Mouse (Mus musculus): ENCODE measurements around the gene Dleu7. TPM values are rescaled to one million over a fixed set of nuclear protein-coding genes. Genes with fewer than 3 reads are reported as not detected.

The Dleu7 gene
- polyA plus RNA-seq, 1 experiment from 2014 or later = 1.4 TPM

- Histone ChIP-seq H3K27me3 (replicated peaks; ENCODE audit: control insufficient read depth, insufficient read depth, low read length) (no peaks in the 10 kb centered on the region), H3K36me3 (ENCODE audit: control insufficient read depth, insufficient read depth, low read length) (no peaks in the 10 kb centered on the region), H3K27ac (ENCODE audit: low read depth) (no peak overlapping the region), H3K9me3 (ENCODE audit: control insufficient read depth, low read length) (no peaks in the 10 kb centered on the region), H3K4me1 (replicated peaks; ENCODE audit: control insufficient read depth, insufficient read depth, low read length) (no peaks in the 10 kb centered on the region), H3K4me3 (ENCODE audit: low read depth, low read length) (no peak overlapping the region), H3K4me2 (ENCODE audit: low read length) (no peak overlapping the region), H3K9ac (ENCODE audit: low read length) (no peak overlapping the region)
- ATAC-seq (replicated peaks; ENCODE audit: low FRiP score, low TSS enrichment, low read depth) = no peak
- DNase-seq (ENCODE audit: low spot score) = no peak
- WGBS = 69% methylated on average over 3 of the region's 3 CpGs
Observed at GRCm38 (mm10) chr14:62300031-62300430, 7.2 kb upstream of the Dleu7 start.

- ATAC-seq (replicated peaks; ENCODE audit: low FRiP score, low TSS enrichment, low read depth) = no peak
- H3K27me3 ChIP-seq (replicated peaks; ENCODE audit: control insufficient read depth, insufficient read depth, low read length) = no peaks in the 10 kb centered on the region
- no peak overlapping the region for H3K4me3 ChIP-seq (ENCODE audit: low read depth, low read length)
- 87% methylated on average over 1 of the region's 1 CpGs for WGBS
- no peaks in the 10 kb centered on the region for H3K4me1 ChIP-seq (replicated peaks; ENCODE audit: control insufficient read depth, insufficient read depth, low read length)
- no peak overlapping the region for H3K4me2 ChIP-seq (ENCODE audit: low read length)
- no peak for DNase-seq (ENCODE audit: low spot score)
- no peaks in the 10 kb centered on the region for H3K9me3 ChIP-seq (ENCODE audit: control insufficient read depth, low read length)
- H3K36me3 ChIP-seq (ENCODE audit: control insufficient read depth, insufficient read depth, low read length) = no peaks in the 10 kb centered on the region
- H3K9ac ChIP-seq (ENCODE audit: low read length) = no peak overlapping the region
- H3K27ac ChIP-seq (ENCODE audit: low read depth) = no peak overlapping the region
Observed at GRCm38 (mm10) chr14:62298808-62299207, 6.0 kb upstream of the Dleu7 start.

GRCm38 (mm10) chr14:62292166-62292487 lies 720 bp downstream of the Dleu7 start:
- H3K9ac ChIP-seq (ENCODE audit: low read length) = no peak overlapping the region
- ATAC-seq (replicated peaks; ENCODE audit: low FRiP score, low TSS enrichment, low read depth) = 0 out of 2 replicates have a peak, but pooled peaks have one; percentile 40
- 26% methylated on average over 7 of the region's 7 CpGs for whole genome bisulfite sequencing

GRCm38 (mm10) chr14:62291406-62291987 lies 1.4 kb downstream of the Dleu7 start:
- no peak overlapping the region for H3K27ac ChIP-seq (ENCODE audit: low read depth)
- WGBS = 98% methylated on average over 1 of the region's 1 CpGs
- H3K36me3 ChIP-seq (ENCODE audit: control insufficient read depth, insufficient read depth, low read length) = no peaks in the 10 kb centered on the region
- no peak overlapping the region for H3K9ac ChIP-seq (ENCODE audit: low read length)
- H3K4me2 ChIP-seq (ENCODE audit: low read length) = no peak overlapping the region
- H3K27me3 ChIP-seq (replicated peaks; ENCODE audit: control insufficient read depth, insufficient read depth, low read length) = no peaks in the 10 kb centered on the region
- peaks cover 8% of the 10 kb centered on the region for H3K4me1 ChIP-seq (replicated peaks; ENCODE audit: control insufficient read depth, insufficient read depth, low read length)
- no peak for ATAC-seq (replicated peaks; ENCODE audit: low FRiP score, low TSS enrichment, low read depth)
- no peak for DNase-seq (ENCODE audit: low spot score)
- no peak overlapping the region for H3K4me3 ChIP-seq (ENCODE audit: low read depth, low read length)
- no peaks in the 10 kb centered on the region for H3K9me3 ChIP-seq (ENCODE audit: control insufficient read depth, low read length)

More at GRCm38 (mm10) chr14:62292166-62292487, 720 bp downstream of the Dleu7 start:
- no peak for DNase-seq (ENCODE audit: low spot score)
- peak overlapping the region; percentile 47 for H3K4me3 ChIP-seq (ENCODE audit: low read depth, low read length)
- no peak overlapping the region for H3K27ac ChIP-seq (ENCODE audit: low read depth)
- no peaks in the 10 kb centered on the region for H3K9me3 ChIP-seq (ENCODE audit: control insufficient read depth, low read length)
- H3K4me2 ChIP-seq (ENCODE audit: low read length) = peak overlapping the region; percentile 100
- no peaks in the 10 kb centered on the region for H3K27me3 ChIP-seq (replicated peaks; ENCODE audit: control insufficient read depth, insufficient read depth, low read length)
- no peaks in the 10 kb centered on the region for H3K36me3 ChIP-seq (ENCODE audit: control insufficient read depth, insufficient read depth, low read length)
- peaks cover 8% of the 10 kb centered on the region for H3K4me1 ChIP-seq (replicated peaks; ENCODE audit: control insufficient read depth, insufficient read depth, low read length)

- WGBS = 89% methylated on average over 3 of the region's 3 CpGs
Observed at GRCm38 (mm10) chr14:62288731-62289130, 4.1 kb downstream of the Dleu7 start.

GRCm38 (mm10) chr14:62282974-62283373 lies 9.9 kb downstream of the Dleu7 start:
- H3K4me1 ChIP-seq (replicated peaks; ENCODE audit: control insufficient read depth, insufficient read depth, low read length) = no peaks in the 10 kb centered on the region; the same call in 1 of the 2 replicates
- WGBS = 84% methylated on average over 2 of the region's 2 CpGs
- H3K9me3 ChIP-seq (ENCODE audit: control insufficient read depth, low read length) = no peaks in the 10 kb centered on the region
- H3K27me3 ChIP-seq (replicated peaks; ENCODE audit: control insufficient read depth, insufficient read depth, low read length) = no peaks in the 10 kb centered on the region
- no peak for DNase-seq (ENCODE audit: low spot score)
- no peak overlapping the region for H3K27ac ChIP-seq (ENCODE audit: low read depth)
- no peaks in the 10 kb centered on the region for H3K36me3 ChIP-seq (ENCODE audit: control insufficient read depth, insufficient read depth, low read length)
- no peak overlapping the region for H3K9ac ChIP-seq (ENCODE audit: low read length)
- H3K4me2 ChIP-seq (ENCODE audit: low read length) = no peak overlapping the region
- no peak overlapping the region for H3K4me3 ChIP-seq (ENCODE audit: low read depth, low read length)
- ATAC-seq (replicated peaks; ENCODE audit: low FRiP score, low TSS enrichment, low read depth) = no peak

More at GRCm38 (mm10) chr14:62288731-62289130, 4.1 kb downstream of the Dleu7 start:
- H3K27me3 ChIP-seq (replicated peaks; ENCODE audit: control insufficient read depth, insufficient read depth, low read length) = no peaks in the 10 kb centered on the region
- no peaks in the 10 kb centered on the region for H3K9me3 ChIP-seq (ENCODE audit: control insufficient read depth, low read length)
- H3K4me2 ChIP-seq (ENCODE audit: low read length) = no peak overlapping the region
- H3K36me3 ChIP-seq (ENCODE audit: control insufficient read depth, insufficient read depth, low read length) = no peaks in the 10 kb centered on the region
- H3K4me3 ChIP-seq (ENCODE audit: low read depth, low read length) = no peak overlapping the region
- ATAC-seq (replicated peaks; ENCODE audit: low FRiP score, low TSS enrichment, low read depth) = no peak
- H3K4me1 ChIP-seq (replicated peaks; ENCODE audit: control insufficient read depth, insufficient read depth, low read length) = peaks cover 8% of the 10 kb centered on the region
- no peak overlapping the region for H3K27ac ChIP-seq (ENCODE audit: low read depth)
- H3K9ac ChIP-seq (ENCODE audit: low read length) = no peak overlapping the region
- DNase-seq (ENCODE audit: low spot score) = no peak

GRCm38 (mm10) chr14:62273604-62274003 lies 19.2 kb downstream of the Dleu7 start:
- H3K27me3 ChIP-seq (replicated peaks; ENCODE audit: control insufficient read depth, insufficient read depth, low read length) = no peaks in the 10 kb centered on the region
- 92% methylated on average over 3 of the region's 3 CpGs for WGBS

GRCm38 (mm10) chr14:62270698-62271396 lies 22.0 kb downstream of the Dleu7 start:
- Histone ChIP-seq H3K4me2 (ENCODE audit: low read length) (no peak overlapping the region), H3K4me3 (ENCODE audit: low read depth, low read length) (no peak overlapping the region), H3K36me3 (ENCODE audit: control insufficient read depth, insufficient read depth, low read length) (no peaks in the 10 kb centered on the region), H3K9ac (ENCODE audit: low read length) (no peak overlapping the region), H3K9me3 (ENCODE audit: control insufficient read depth, low read length) (no peaks in the 10 kb centered on the region), H3K27ac (ENCODE audit: low read depth) (no peak overlapping the region), H3K27me3 (replicated peaks; ENCODE audit: control insufficient read depth, insufficient read depth, low read length) (no peaks in the 10 kb centered on the region), H3K4me1 (replicated peaks; ENCODE audit: control insufficient read depth, insufficient read depth, low read length) (no peaks in the 10 kb centered on the region)
- ATAC-seq (replicated peaks; ENCODE audit: low FRiP score, low TSS enrichment, low read depth) (no peak), DNase-seq (ENCODE audit: low spot score) (no peak)
- 76% methylated on average over 12 of the region's 12 CpGs for WGBS

More at GRCm38 (mm10) chr14:62273604-62274003, 19.2 kb downstream of the Dleu7 start:
- DNase-seq (ENCODE audit: low spot score) (no peak), ATAC-seq (replicated peaks; ENCODE audit: low FRiP score, low TSS enrichment, low read depth) (no peak)
- Histone ChIP-seq H3K36me3 (ENCODE audit: control insufficient read depth, insufficient read depth, low read length) (no peaks in the 10 kb centered on the region), H3K4me1 (replicated peaks; ENCODE audit: control insufficient read depth, insufficient read depth, low read length) (no peaks in the 10 kb centered on the region), H3K9me3 (ENCODE audit: control insufficient read depth, low read length) (no peaks in the 10 kb centered on the region), H3K4me2 (ENCODE audit: low read length) (no peak overlapping the region), H3K9ac (ENCODE audit: low read length) (no peak overlapping the region), H3K27ac (ENCODE audit: low read depth) (no peak overlapping the region), H3K4me3 (ENCODE audit: low read depth, low read length) (no peak overlapping the region)

All from intestine, embryonic 14.5 days (tissue).